ENCODE assay signal across 9 mouse cellular contexts in the genomic region with DNA sequence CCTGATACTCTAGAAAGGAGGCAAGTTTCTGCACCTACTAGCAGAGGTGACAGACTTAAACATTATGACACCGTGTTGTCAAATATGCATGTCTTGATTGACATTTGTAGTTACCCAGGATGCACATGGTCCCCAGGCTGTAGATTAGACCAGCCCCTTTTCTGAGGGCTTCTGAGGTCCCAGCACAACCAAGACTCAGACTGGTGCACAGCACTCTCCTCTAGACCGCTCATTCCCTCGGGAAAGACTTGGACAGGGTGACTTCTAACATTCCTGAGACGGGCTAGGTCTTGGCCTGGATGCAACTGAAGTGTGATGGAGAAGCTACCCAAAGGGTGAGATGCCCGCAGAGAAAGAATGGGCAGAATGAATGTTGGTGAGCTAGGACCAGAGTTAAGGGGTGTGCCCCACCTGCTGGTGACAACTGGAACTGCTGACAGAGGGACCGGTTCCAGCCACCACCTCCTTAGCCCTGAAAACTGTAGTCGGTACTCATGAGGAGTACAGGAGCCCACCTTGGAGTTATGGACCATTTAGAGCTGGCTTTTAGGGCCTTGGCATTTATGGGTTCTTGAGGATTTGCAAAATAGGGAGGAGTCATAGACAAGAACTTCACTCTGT. TPM values are rescaled to one million over a fixed set of nuclear protein-coding genes. Genes with fewer than 3 reads are reported as not detected.
DNase-seq lines count a peak whose midpoint lies in the region; ATAC-seq and TF ChIP-seq lines count a peak whose summit lies in the region.
"Had no signal": no experiment of that assay in that cellular context is flagged by ENCODE, and none has a peak within 500 bp of the region (broad histone marks: within the 10 kb centered on the region; RNA-seq: fewer than 3 reads in every experiment).

No protein-coding gene starts in this region.

- peak; percentile 96 for TF ChIP-seq CTCF in liver, embryonic 14.5 days (IDR thresholded peaks at IDR 0.05; ENCODE audit: low read depth)

- peak; percentile 35 for DNase-seq in CD4-positive helper T cell, adult 2 months (ENCODE audit: low read depth, low spot score)
- DNase-seq in adrenal gland, postnatal 4 days (ENCODE audit: low spot score in 2 of 2) = peak; percentile 43 to 61
- DNase-seq in embryonic facial prominence, embryonic 11.5 days (ENCODE audit: low spot score) = peak; percentile 78
- DNase-seq in heart, embryonic 10.5 days (ENCODE audit: low spot score) = peak; percentile 82
- peak; percentile 80 to 89 for DNase-seq in kidney, postnatal 25 days
- DNase-seq in liver, embryonic 14.5 days (ENCODE audit: low read depth in 3 of 3, low spot score in 3 of 3) = peak in 1 of 3 experiments; percentile 22
- peak; percentile 91 for DNase-seq in testis, postnatal 10 days (ENCODE audit: low spot score)

- no peak overlapping the region for H3K4me2 ChIP-seq in embryonic facial prominence, embryonic 11.5 days (ENCODE audit: low read depth, low read length)
- H3K4me2 ChIP-seq in liver, embryonic 14.5 days (ENCODE audit: low read depth) = no peak overlapping the region
- no peak overlapping the region for H3K4me2 ChIP-seq in neural tube, embryonic 14.5 days (ENCODE audit: low read depth, low read length)
- H3K4me2 ChIP-seq: embryonic facial prominence, embryonic 15.5 days had no signal

- H3K9ac ChIP-seq in embryonic facial prominence, embryonic 11.5 days (replicated peaks; ENCODE audit: low read length) = no peak overlapping the region
- no peak overlapping the region for H3K9ac ChIP-seq in liver, embryonic 14.5 days (replicated peaks)
- no peak overlapping the region for H3K9ac ChIP-seq in neural tube, embryonic 14.5 days (replicated peaks; ENCODE audit: low read depth, low read length)
- H3K9ac ChIP-seq: embryonic facial prominence, embryonic 15.5 days had no signal

- H3K9me3 ChIP-seq in embryonic facial prominence, embryonic 11.5 days (replicated peaks; ENCODE audit: control insufficient read depth, low read length) = no peaks in the 10 kb centered on the region
- H3K9me3 ChIP-seq in heart, embryonic 10.5 days = no peaks in the 10 kb centered on the region
- H3K9me3 ChIP-seq in liver, embryonic 14.5 days (ENCODE audit: control insufficient read depth, low read length) = no peaks in the 10 kb centered on the region
- no peaks in the 10 kb centered on the region for H3K9me3 ChIP-seq in neural tube, embryonic 14.5 days (ENCODE audit: control insufficient read depth, low read length)
- H3K9me3 ChIP-seq: embryonic facial prominence, embryonic 15.5 days had no signal

- H3K36me3 ChIP-seq in embryonic facial prominence, embryonic 11.5 days (replicated peaks; ENCODE audit: control insufficient read depth, insufficient read depth, low read depth, low read length) = 0 out of 2 replicates have a peak, but pooled peaks cover 2% of the 10 kb centered on the region
- H3K36me3 ChIP-seq in heart, embryonic 10.5 days = peaks cover 10% of the 10 kb centered on the region
- H3K36me3 ChIP-seq in liver, embryonic 14.5 days (replicated peaks; ENCODE audit: control insufficient read depth, insufficient read depth, low read depth) = no peaks in the 10 kb centered on the region
- peaks cover 33% of the 10 kb centered on the region for H3K36me3 ChIP-seq in neural tube, embryonic 14.5 days (ENCODE audit: control insufficient read depth, insufficient read depth, low read length)

- H3K4me3 ChIP-seq in embryonic facial prominence, embryonic 11.5 days (ENCODE audit: low read depth, low read length) = no peak overlapping the region
- no peak overlapping the region for H3K4me3 ChIP-seq in heart, embryonic 10.5 days
- H3K4me3 ChIP-seq in liver, embryonic 14.5 days (ENCODE audit: insufficient read depth in 1 of 2, low read depth in 2 of 2, low read length in 2 of 2) = no peak overlapping the region
- no peak overlapping the region for H3K4me3 ChIP-seq in neural tube, embryonic 14.5 days (ENCODE audit: low read depth, low read length)
- H3K4me3 ChIP-seq: embryonic facial prominence, embryonic 15.5 days had no signal

- WGBS in embryonic facial prominence, embryonic 11.5 days = 27% methylated on average over 7 of the region's 7 CpGs
- 21% methylated on average over 7 of the region's 7 CpGs for WGBS in heart, embryonic 10.5 days
- 20% methylated on average over 7 of the region's 7 CpGs for WGBS in liver, embryonic 14.5 days (ENCODE audit: insufficient replicate concordance)
- WGBS in neural tube, embryonic 14.5 days = 31% methylated on average over 7 of the region's 7 CpGs

- ATAC-seq in embryonic facial prominence, embryonic 11.5 days (replicated peaks; ENCODE audit: insufficient number of reproducible peaks, low FRiP score, low TSS enrichment, low read depth) = peak; percentile 29; the same call in 1 of the 2 replicates
- ATAC-seq in liver, embryonic 14.5 days (ENCODE audit: insufficient read depth) = no peak
- peak; percentile 68 for ATAC-seq in neural tube, embryonic 14.5 days (ENCODE audit: low read depth)

- no peaks in the 10 kb centered on the region for H3K27me3 ChIP-seq in embryonic facial prominence, embryonic 11.5 days (ENCODE audit: control insufficient read depth, insufficient read depth, low read length)
- H3K27me3 ChIP-seq in heart, embryonic 10.5 days (ENCODE audit: insufficient read depth, poor library complexity, severe bottlenecking) = peaks cover 9% of the 10 kb centered on the region; the same call in 1 of the 2 replicates
- H3K27me3 ChIP-seq in liver, embryonic 14.5 days (ENCODE audit: control insufficient read depth, insufficient read depth, low read length) = no peaks in the 10 kb centered on the region
- H3K27me3 ChIP-seq in neural tube, embryonic 14.5 days (ENCODE audit: control insufficient read depth, insufficient read depth, low read length) = no peaks in the 10 kb centered on the region
- H3K27me3 ChIP-seq: embryonic facial prominence, embryonic 15.5 days had no signal

- no peak overlapping the region for H3K27ac ChIP-seq in embryonic facial prominence, embryonic 11.5 days (replicated peaks; ENCODE audit: low read depth, low read length)
- H3K27ac ChIP-seq in heart, embryonic 10.5 days = no peak overlapping the region
- H3K27ac ChIP-seq in liver, embryonic 14.5 days = no peak overlapping the region
- H3K27ac ChIP-seq in neural tube, embryonic 14.5 days (ENCODE audit: low read depth, low read length) = no peak overlapping the region
- H3K27ac ChIP-seq: embryonic facial prominence, embryonic 15.5 days had no signal

- H3K4me1 ChIP-seq in embryonic facial prominence, embryonic 11.5 days (ENCODE audit: control insufficient read depth, insufficient read depth, low read length) = no peaks in the 10 kb centered on the region
- H3K4me1 ChIP-seq in heart, embryonic 10.5 days = peaks cover 4% of the 10 kb centered on the region; the same call in 1 of the 2 replicates
- no peaks in the 10 kb centered on the region for H3K4me1 ChIP-seq in liver, embryonic 14.5 days (replicated peaks; ENCODE audit: control insufficient read depth in 2 of 2, insufficient read depth in 2 of 2, low read length in 1 of 2)
- no peaks in the 10 kb centered on the region for H3K4me1 ChIP-seq in neural tube, embryonic 14.5 days (ENCODE audit: control insufficient read depth, insufficient read depth, low read length)
- H3K4me1 ChIP-seq: embryonic facial prominence, embryonic 15.5 days had no signal

- TF ChIP-seq EP300 in liver, embryonic 14.5 days (IDR thresholded peaks at IDR 0.05; ENCODE audit: low read depth) = no peak

RNA-seq across cellular contexts. Expression of a gene that starts 31.7 kb away (rescaled TPM):
- 10 to 100 TPM; 34.2 to 35.8 TPM for total RNA-seq in adrenal gland, postnatal 4 days (2021)
- 50.7 and 51.0 TPM in 2 replicates for polyA plus RNA-seq in embryonic facial prominence, embryonic 11.5 days (2014; fragmentation: Nextera tagmentation; extraction: Ambion mirVana)
- 28.0 and 31.8 TPM in 2 replicates for polyA plus RNA-seq in heart, embryonic 10.5 days (2016; fragmentation: Nextera tagmentation; extraction: Ambion mirVana)
- polyA plus RNA-seq in liver, embryonic 14.5 days (2012; rRNA removed) = 5.9 and 6.0 TPM in 2 replicates
- polyA plus RNA-seq in liver, embryonic 14.5 days (2014; fragmentation: Nextera tagmentation; extraction: Ambion mirVana) = 13.2 and 14.2 TPM in 2 replicates
- polyA plus RNA-seq in neural tube, embryonic 14.5 days (2014; fragmentation: Nextera tagmentation; extraction: Ambion mirVana) = 51.1 and 53.9 TPM in 2 replicates
